Mouse (Mus musculus) kidney, postnatal 0 days (tissue): ENCODE data around the gene Rhbg. TPM values are rescaled to one million over a fixed set of nuclear protein-coding genes. Genes with fewer than 3 reads are reported as not detected.
A peak's percentile ranks its signal among the peaks of the same experiment; 100 is the strongest.

Source experiments
- ATAC-seq: fragments of 200-750 bp; cut with Nextera tagmentation; replicated peaks from 2 replicates; pipeline ENCODE4 v1.8.0; 2017; ENCODE audit warnings: low read depth, moderate number of reproducible peaks, moderate TSS enrichment, moderate library complexity; ENCODE audit not compliant: low FRiP score
- DNase-seq: peaks from one replicate; pipeline ENCODE4 v3.0.0-alpha.2; 2016; ENCODE audit warnings: low spot score
- H3K27ac ChIP-seq: fragments of 300-500 bp; sonication (generic); 2 replicates; pipeline ENCODE4 v1.5.1; 2014; ENCODE audit warnings: mild to moderate bottlenecking
- H3K27me3 ChIP-seq: fragments of 300-500 bp; sonication (generic); 2 replicates; pipeline ENCODE4 v1.6.1; 2014; ENCODE audit warnings: low read length, mixed read lengths; ENCODE audit not compliant: insufficient read depth
- H3K36me3 ChIP-seq: fragments of 300-500 bp; sonication (generic); 2 replicates; pipeline ENCODE4 v1.6.1; 2014; ENCODE audit warnings: low read length, mixed read lengths; ENCODE audit not compliant: insufficient read depth
- H3K4me1 ChIP-seq: fragments of 300-500 bp; sonication (generic); replicated peaks from 2 replicates; pipeline ENCODE4 v1.6.1; 2014; ENCODE audit warnings: antibody characterized with exemption, low read length, mixed read lengths; ENCODE audit not compliant: insufficient read depth
- H3K4me2 ChIP-seq: fragments of 300-500 bp; sonication (generic); 2 replicates; pipeline ENCODE4 v1.6.1; 2014; ENCODE audit warnings: mild to moderate bottlenecking, low read length, moderate library complexity, mixed read lengths
- H3K4me3 ChIP-seq: fragments of 300-500 bp; sonication (generic); replicated peaks from 2 replicates; pipeline ENCODE4 v1.5.1; 2014; ENCODE audit warnings: low read depth, low read length
- H3K9ac ChIP-seq: fragments of 300-500 bp; sonication (generic); 2 replicates; pipeline ENCODE4 v1.6.1; 2014; ENCODE audit warnings: low read depth, low read length
- H3K9me3 ChIP-seq: fragments of 300-500 bp; sonication (generic); replicated peaks from 2 replicates; pipeline ENCODE4 v1.6.1; 2016; ENCODE audit warnings: low read length, inconsistent platforms, mixed read lengths
- CTCF ChIP-seq: IDR thresholded peaks from 2 replicates; pipeline ENCODE4 v1.5.1; 2016; ENCODE audit warnings: antibody characterized with exemption, low read depth, mild to moderate bottlenecking, moderate library complexity
- WGBS: fragments of 180-500 bp; shearing (Covaris S2); extraction: QIAGEN DNeasy Blood & Tissue Kit; methylation state at CpG from one replicate; pipeline ENCODE4 v1.1.7; 2014; 5-methylcytosine and 5-hydroxymethylcytosine counted together
- polyA plus RNA-seq: library from polyadenylated mRNA; unstranded; fragments of >200 nt; fragmentation: Nextera tagmentation; extraction: Ambion mirVana; gene quantifications from 2 replicates; pipeline ENCODE4 v1.2.1, GENCODE M21; 2015

The Rhbg gene
- polyA plus RNA-seq, 1 experiment from 2014 or later = 23.2 TPM

DNA sequence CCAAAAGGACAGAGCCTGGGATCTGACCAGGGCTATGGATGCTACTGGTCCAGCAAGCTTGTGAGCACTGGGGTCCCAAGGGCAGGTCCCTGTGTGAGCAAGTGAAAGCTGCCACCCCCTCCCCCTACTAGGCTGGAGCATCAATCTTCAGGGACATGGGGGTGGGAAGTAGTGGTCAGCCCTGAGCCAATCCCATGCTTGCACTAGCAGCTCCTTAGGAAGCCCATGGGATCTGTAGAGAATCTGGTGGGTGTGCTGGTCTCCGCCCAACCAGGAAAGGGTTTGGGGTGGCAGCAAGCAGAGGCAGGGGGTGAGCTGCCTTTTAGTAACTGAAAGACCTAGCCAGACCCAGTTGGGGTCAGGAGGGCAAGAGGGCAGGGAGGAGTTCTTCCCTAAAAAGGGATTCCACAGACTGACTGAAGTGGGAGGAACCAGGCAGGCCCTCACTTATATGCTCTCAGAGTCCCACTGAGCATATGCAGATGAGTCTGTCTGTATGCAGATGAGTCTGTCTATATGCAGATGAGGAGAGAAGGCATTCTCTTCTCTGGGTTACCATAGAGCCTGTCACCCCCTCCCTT, 23.4 kb downstream of the Rhbg start:
- ATAC-seq = no peak
- no peak for DNase-seq

DNA sequence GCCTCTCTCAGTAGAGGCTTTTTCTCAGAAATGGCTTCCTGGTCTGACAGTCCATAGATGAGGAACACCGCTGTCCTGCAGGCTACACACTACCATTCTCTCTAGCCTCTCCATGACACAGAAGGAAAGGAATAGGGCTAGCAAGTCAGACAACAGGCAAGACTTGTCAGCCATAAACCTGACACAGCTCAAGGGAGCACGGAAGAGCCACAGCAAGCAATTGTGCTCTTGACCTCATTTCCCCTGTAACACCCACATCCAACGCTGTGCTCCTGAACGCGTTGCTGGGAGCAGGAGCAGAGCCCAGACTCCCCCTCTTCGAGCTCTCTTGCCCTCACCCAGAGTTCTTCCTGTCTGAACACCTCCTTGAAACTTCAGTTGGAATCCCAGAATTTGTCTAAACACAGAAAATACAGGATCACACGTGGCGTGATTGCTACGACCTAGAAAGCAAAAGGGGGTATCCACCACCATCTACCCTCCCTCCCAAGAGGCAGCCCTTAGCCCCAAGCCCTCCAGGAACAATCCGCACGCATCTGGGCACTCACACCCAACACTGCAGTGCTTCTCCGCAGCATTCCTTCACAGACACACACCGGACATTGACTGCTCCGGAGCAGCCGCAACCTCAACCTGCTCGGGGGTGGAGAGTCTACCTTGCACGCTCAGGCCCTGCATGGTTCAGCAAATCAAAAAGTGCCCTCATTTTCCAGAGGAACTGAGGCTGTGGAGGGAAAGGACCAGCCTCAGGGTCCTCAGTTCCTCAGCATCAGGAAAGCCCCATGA, 24.1 kb downstream of the Rhbg start:
- H3K27ac ChIP-seq = no peak overlapping the region
- no peak overlapping the region for H3K4me3 ChIP-seq
- H3K4me2 ChIP-seq = no peak overlapping the region
- no peaks in the 10 kb centered on the region for H3K36me3 ChIP-seq
- H3K4me1 ChIP-seq = 0 out of 2 replicates have a peak, but pooled peaks cover 4% of the 10 kb centered on the region
- WGBS = 12% methylated on average over 17 of the region's 17 CpGs
- no peak for ATAC-seq
- no peak overlapping the region for H3K9ac ChIP-seq
- no peaks in the 10 kb centered on the region for H3K9me3 ChIP-seq
- DNase-seq = peak; percentile 59
- H3K27me3 ChIP-seq = no peaks in the 10 kb centered on the region
- TF ChIP-seq CTCF = no peak

More for the DNA sequence above, 23.4 kb downstream of the Rhbg start:
- H3K9ac ChIP-seq = no peak overlapping the region
- no peak overlapping the region for H3K27ac ChIP-seq
- no peak for TF ChIP-seq CTCF
- H3K9me3 ChIP-seq = no peaks in the 10 kb centered on the region
- WGBS = 53% methylated on average over 1 of the region's 1 CpGs
- no peaks in the 10 kb centered on the region for H3K27me3 ChIP-seq
- H3K4me1 ChIP-seq = 0 out of 2 replicates have a peak, but pooled peaks cover 4% of the 10 kb centered on the region
- no peak overlapping the region for H3K4me3 ChIP-seq
- no peaks in the 10 kb centered on the region for H3K36me3 ChIP-seq
- no peak overlapping the region for H3K4me2 ChIP-seq

DNA sequence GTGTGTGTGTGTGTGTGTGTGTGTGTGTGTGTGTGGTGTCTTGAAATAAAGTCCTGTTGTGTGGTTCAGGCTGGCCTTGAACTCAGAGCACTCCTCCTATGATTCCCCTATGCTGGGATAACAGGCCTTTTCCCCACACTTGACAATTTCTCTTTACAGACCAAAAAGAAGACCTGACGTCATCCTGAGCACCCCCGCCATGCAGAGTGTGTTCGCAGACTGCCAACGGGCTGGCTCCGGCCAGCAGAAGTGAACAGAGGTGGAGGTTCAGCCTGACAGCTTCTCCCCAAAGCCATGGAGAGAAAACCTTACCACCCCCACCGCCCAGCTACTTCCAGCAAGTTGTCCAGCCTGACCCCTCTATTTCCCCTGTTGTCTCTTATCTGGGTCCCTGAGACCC, 25.0 kb downstream of the Rhbg start:
- Histone ChIP-seq H3K9ac (no peak overlapping the region), H3K4me2 (no peak overlapping the region), H3K4me1 (0 out of 2 replicates have a peak, but pooled peaks cover 4% of the 10 kb centered on the region), H3K4me3 (no peak overlapping the region), H3K27ac (no peak overlapping the region), H3K27me3 (no peaks in the 10 kb centered on the region), H3K36me3 (no peaks in the 10 kb centered on the region), H3K9me3 (no peaks in the 10 kb centered on the region)
- ATAC-seq (no peak), DNase-seq (no peak)
- TF ChIP-seq CTCF = no peak
- 74% methylated on average over 6 of the region's 6 CpGs for WGBS

DNA sequence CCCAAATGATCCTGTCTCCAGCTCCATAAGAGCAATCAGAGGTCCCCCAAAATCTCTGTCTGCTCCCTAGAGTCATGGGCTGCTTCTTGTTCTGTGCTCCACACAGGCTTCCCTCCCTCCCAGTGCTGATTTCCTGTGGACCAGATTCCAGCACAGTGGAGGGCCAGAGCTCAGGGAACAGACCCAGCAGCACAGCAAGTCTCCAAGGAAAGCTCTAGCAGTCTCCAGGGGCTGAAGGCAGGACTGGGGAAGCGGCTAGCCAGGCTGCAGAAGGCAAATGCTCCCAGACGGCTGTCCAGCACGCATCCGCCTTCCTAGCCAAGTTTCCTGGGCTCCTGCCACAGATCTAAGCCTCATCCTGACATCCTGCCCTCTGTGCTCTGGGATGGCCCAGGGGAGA, 25.6 kb downstream of the Rhbg start:
- H3K36me3 ChIP-seq = no peaks in the 10 kb centered on the region
- no peak for TF ChIP-seq CTCF
- no peak overlapping the region for H3K27ac ChIP-seq
- DNase-seq = no peak
- H3K4me3 ChIP-seq = no peak overlapping the region
- 35% methylated on average over 4 of the region's 4 CpGs for WGBS
- no peaks in the 10 kb centered on the region for H3K9me3 ChIP-seq
- H3K27me3 ChIP-seq = no peaks in the 10 kb centered on the region
- H3K9ac ChIP-seq = no peak overlapping the region
- no peak for ATAC-seq
- no peak overlapping the region for H3K4me2 ChIP-seq
- 0 out of 2 replicates have a peak, but pooled peaks cover under 1% of the 10 kb centered on the region for H3K4me1 ChIP-seq

- Histone ChIP-seq H3K27ac (no peak overlapping the region), H3K9ac (no peak overlapping the region), H3K4me3 (no peak overlapping the region), H3K9me3 (no peaks in the 10 kb centered on the region), H3K36me3 (no peaks in the 10 kb centered on the region), H3K4me1 (no peaks in the 10 kb centered on the region), H3K4me2 (no peak overlapping the region), H3K27me3 (no peaks in the 10 kb centered on the region)
- ATAC-seq (no peak), DNase-seq (no peak)
- TF ChIP-seq CTCF = no peak
- 37% methylated on average over 6 of the region's 6 CpGs for WGBS
Measured at GRCm38 (mm10) chr3:88227976-88228375, 26.5 kb downstream of the Rhbg start.

DNA sequence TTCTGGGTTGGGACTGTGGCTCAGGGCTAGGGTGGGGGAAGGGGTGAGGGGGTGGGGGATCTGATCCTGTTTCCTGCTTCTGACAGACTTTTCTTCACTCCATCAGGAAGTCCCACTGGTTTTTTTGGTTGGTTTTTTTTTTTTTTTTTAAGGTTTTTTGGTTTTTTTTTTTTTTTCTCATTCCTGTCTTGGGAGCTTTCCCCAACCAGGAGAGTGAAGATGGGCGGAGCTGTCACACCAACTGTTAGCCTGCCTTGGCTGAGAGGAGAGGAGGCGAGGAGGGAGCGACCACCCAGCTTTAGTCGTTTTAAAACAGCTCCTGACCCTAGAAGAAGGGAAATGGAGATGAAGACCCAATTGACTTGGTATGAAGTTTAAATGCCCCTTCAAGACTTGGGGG, 27.2 kb downstream of the Rhbg start:
- no peak for TF ChIP-seq CTCF
- WGBS = 55% methylated on average over 4 of the region's 4 CpGs
- Histone ChIP-seq H3K27ac (no peak overlapping the region), H3K27me3 (no peaks in the 10 kb centered on the region), H3K9me3 (no peaks in the 10 kb centered on the region), H3K9ac (no peak overlapping the region), H3K4me1 (no peaks in the 10 kb centered on the region), H3K4me2 (no peak overlapping the region), H3K36me3 (no peaks in the 10 kb centered on the region), H3K4me3 (no peak overlapping the region)
- DNase-seq = no peak
- no peak for ATAC-seq
